Mouse (Mus musculus) adipocyte (in vitro differentiated cells): ENCODE data around the gene Ces2e.
"Not testable (repeated sequence)": the region's sequence is repeated elsewhere in the genome, so short reads cannot be mapped to it uniquely, and the experiment has no call there.

Experiments used
- DNase-seq: peaks from one replicate; pipeline ENCODE4 v3.0.0-alpha.2; 2016; ENCODE audit warnings: low spot score

The Ces2e gene

GRCm38 (mm10) chr8:104925972-104926596, at the start of gene Ces2e:
Ces2e (plus strand) TSS chr8:104926260.
- no peak for DNase-seq

- not testable (repeated sequence) for DNase-seq
These were observed 39.7 kb upstream of the Ces2e start for GRCm38 (mm10) chr8:104886223-104886926.

- DNase-seq: no peak
These were observed 24.3 kb upstream of the Ces2e start for GRCm38 (mm10) chr8:104901746-104902145.

GRCm38 (mm10) chr8:104907111-104907510, 18.9 kb upstream of the Ces2e start:
- no peak for DNase-seq

DNA sequence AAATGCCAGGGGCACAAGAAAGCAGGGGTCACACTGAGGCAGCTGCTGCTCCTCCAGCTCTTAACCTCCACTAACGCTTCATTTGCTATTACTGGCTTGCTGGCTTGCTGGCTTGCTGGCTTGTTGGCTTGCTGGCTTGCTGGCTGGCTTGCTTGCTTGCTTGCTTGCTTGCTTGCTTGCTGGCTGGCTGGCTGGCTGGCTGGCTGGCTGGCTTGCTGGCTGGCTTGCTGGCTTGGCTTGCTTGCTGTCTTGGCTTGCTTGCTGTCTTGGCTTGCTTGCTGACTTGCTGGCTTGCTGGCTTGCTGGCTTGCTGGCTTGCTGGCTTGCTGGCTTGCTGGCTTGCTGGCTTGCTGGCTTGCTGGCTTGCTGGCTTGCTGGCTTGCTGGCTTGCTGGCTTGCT, 17.0 kb upstream of the Ces2e start:
- not testable (repeated sequence) for DNase-seq

GRCm38 (mm10) chr8:104909651-104910050, 16.4 kb upstream of the Ces2e start:
- DNase-seq: not testable (repeated sequence)

GRCm38 (mm10) chr8:104927301-104927700, 1.2 kb downstream of the Ces2e start:
- no peak for DNase-seq

DNA sequence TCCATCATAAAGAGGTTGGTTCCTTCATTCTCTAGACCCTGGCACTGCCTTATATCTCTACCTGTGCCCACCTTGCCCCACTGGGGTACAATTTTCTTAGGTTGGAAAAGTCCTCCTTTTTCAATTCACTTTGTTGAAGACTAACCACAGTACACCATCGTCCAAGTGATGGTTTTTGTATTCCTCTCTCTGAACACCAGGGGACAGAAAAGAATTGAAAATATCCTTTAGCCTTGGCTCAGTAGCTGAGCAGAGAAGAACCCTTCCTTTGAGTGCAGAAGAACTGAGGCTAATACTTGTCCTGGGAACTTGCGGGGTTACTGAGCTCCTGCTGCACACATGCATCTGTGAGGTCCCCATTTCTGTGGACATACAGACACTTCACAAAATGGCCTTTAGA, 18.6 kb downstream of the Ces2e start:
- DNase-seq: no peak

DNA sequence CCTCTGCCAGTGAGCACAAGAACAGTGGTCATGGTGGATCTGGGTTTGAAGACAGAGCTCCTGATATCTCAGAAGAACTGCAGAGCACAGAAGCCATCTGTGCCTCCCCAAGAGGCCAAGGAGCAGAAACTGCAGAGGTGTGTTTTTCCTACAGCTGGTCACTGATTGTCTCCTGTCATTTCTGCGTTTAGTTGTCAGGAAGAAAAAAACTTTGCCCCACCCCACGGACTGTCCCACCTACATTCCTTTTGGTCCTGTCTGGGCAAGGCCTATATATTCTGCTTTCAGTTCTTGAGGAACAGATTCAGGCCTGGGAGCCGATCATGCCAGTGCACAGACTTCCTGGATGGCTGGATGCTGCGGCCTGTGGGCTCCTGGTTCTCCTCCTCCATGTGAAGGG, 21.0 kb downstream of the Ces2e start, which contains the start of gene Ces2f:
TSS of gene Ces2f (plus strand) at position 301 of the 400 bp plus-strand sequence.
- no peak for DNase-seq

- DNase-seq: no peak
These were observed 23.0 kb downstream of the Ces2e start for GRCm38 (mm10) chr8:104949031-104949430.

- peak; percentile 16 for DNase-seq
These were observed 35.5 kb downstream of the Ces2e start, which contains the start of gene Ces2g for GRCm38 (mm10) chr8:104961537-104961961. Ces2g (plus strand) TSS chr8:104961718.

DNA sequence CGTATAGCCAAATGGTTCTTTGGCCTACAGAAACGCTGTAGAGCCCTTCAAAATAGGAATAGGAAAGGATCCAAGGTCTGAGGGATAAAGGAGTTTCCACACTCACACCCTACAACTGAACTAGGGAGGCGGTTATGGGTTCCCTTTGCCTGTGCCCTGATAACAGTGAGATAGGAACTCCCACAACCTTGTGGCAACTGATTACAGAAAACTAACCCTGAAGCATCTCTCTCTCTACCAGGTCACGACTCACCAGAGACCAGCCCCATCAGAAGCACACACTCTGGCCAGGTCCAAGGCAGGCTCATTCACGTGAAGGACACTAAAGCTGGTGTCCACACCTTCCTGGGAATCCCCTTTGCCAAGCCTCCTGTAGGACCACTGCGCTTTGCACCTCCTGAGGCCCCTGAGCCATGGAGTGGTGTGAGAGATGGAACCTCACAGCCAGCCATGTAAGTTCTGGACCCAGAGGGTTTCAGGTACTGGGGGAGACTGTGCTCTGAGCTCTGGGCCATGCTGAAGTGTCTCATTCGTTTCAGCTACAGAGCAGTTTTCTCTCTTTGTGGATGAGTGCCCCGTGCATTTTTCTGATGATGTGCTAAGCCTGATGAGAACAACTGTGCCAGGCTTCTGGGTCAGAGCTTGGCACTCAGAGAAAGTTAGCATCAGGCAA, 36.3 kb downstream of the Ces2e start:
- no peak for DNase-seq

DNA sequence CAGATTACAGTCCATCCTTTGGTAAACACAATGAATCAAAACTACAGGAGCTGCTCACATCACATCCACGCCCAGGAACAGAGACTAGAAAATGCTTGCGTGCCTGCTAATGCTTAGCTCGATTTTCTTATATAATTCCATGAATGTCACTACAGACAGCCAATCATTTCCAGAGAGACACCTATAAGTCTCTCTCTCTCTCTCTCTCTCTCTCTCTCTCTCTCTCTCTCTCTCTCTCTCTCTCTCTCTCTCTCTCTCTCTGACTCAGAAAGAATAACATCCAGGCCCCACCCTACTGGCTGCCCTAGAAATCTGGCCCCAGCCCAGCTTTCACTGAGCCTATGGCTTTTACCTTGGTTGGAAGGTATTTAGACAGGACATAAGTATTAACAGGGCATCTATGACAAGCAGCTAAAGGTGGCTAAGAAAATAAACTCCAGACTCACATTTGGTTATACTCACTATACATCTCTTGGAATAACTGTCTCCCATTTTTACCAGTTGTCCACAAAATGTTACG, 37.4 kb downstream of the Ces2e start:
- no peak for DNase-seq

DNA sequence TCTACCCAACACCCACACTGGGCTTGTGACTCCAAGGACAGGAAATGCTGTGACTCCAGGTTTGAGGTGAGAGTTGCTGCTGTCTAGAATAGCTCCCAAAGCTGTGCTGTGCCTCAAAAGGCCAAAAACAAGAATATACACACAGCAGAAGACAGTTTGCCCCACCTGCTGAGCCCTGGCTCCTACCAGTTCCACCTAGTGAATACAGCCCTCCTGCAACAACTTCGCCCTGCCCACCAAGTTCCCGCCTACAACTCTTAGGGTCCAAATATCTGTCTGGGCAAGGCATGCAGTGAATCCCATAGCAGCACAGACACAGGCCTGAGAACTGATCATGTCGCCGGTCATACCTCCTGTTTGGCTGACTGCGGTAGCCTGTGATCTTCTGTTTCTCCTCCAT, 58.1 kb downstream of the Ces2e start:
- DNase-seq: no peak
